8 mouse cellular contexts compared by ENCODE assay signal in genomic region chr3:126746148-126746803, GRCm38 (mm10).
DNase-seq lines count a peak whose midpoint lies in the region; ATAC-seq and TF ChIP-seq lines count a peak whose summit lies in the region.

No protein-coding gene starts in this region.

- no peaks in the 10 kb centered on the region for H3K79me2 ChIP-seq in myocyte (ENCODE audit: control insufficient read depth, insufficient read depth)

- H3K4me1 ChIP-seq in liver, embryonic 16.5 days (ENCODE audit: control insufficient read depth, low read depth, low read length): no peaks in the 10 kb centered on the region
- H3K4me1 ChIP-seq in liver, embryonic 12.5 days: no peaks in the 10 kb centered on the region

- H3K27ac ChIP-seq in liver, embryonic 16.5 days (ENCODE audit: low read length): no peak overlapping the region
- H3K27ac ChIP-seq in liver, embryonic 12.5 days: no peak overlapping the region

- H3K27me3 ChIP-seq in liver, embryonic 16.5 days (ENCODE audit: control insufficient read depth, insufficient read depth, low read depth, low read length): no peaks in the 10 kb centered on the region
- no peaks in the 10 kb centered on the region for H3K27me3 ChIP-seq in liver, embryonic 12.5 days (replicated peaks)
- H3K27me3 ChIP-seq in myocyte (ENCODE audit: control insufficient read depth, insufficient read depth, insufficient read length): no peaks in the 10 kb centered on the region

- H3K4me3 ChIP-seq in liver, embryonic 16.5 days (ENCODE audit: low read depth, low read length): no peak overlapping the region
- H3K4me3 ChIP-seq in liver, embryonic 12.5 days: no peak overlapping the region
- H3K4me3 ChIP-seq in myocyte: no peak overlapping the region

- WGBS in liver, embryonic 16.5 days (ENCODE audit: insufficient replicate concordance): 57% methylated on average over 11 of the region's 11 CpGs
- WGBS in liver, embryonic 12.5 days (ENCODE audit: insufficient replicate concordance): 67% methylated on average over 11 of the region's 11 CpGs

- no peaks in the 10 kb centered on the region for H3K9me3 ChIP-seq in liver, embryonic 16.5 days (replicated peaks; ENCODE audit: control insufficient read depth, low read length)
- no peaks in the 10 kb centered on the region for H3K9me3 ChIP-seq in liver, embryonic 12.5 days (replicated peaks)

- no peak overlapping the region for H3K9ac ChIP-seq in liver, embryonic 16.5 days (ENCODE audit: low read depth, low read length)
- no peak overlapping the region for H3K9ac ChIP-seq in liver, embryonic 12.5 days

- no peak for TF ChIP-seq POLR2A in myocyte (IDR thresholded peaks at IDR 0.05; ENCODE audit: insufficient read length, low read depth)

- no peak overlapping the region for H3K4me2 ChIP-seq in liver, embryonic 16.5 days (ENCODE audit: low read depth, low read length)
- H3K4me2 ChIP-seq in liver, embryonic 12.5 days: no peak overlapping the region
- H3K4me2 ChIP-seq in myocyte (ENCODE audit: low read depth): peak overlapping the region; percentile 21

- H3K36me3 ChIP-seq in liver, embryonic 16.5 days (ENCODE audit: control insufficient read depth, insufficient read depth): no peaks in the 10 kb centered on the region
- no peaks in the 10 kb centered on the region for H3K36me3 ChIP-seq in liver, embryonic 12.5 days
- H3K36me3 ChIP-seq in myocyte (ENCODE audit: control insufficient read depth, insufficient read depth): peaks cover 4% of the 10 kb centered on the region

- ATAC-seq in liver, embryonic 16.5 days (ENCODE audit: low read depth): peak; percentile 35; the same call in 1 of the 2 replicates
- no peak for ATAC-seq in liver, embryonic 12.5 days
- ATAC-seq in inflammation-experienced regulatory T-cells, adult 6 months: peak; percentile 39

- no peak overlapping the region for H3ac ChIP-seq in myocyte (ENCODE audit: control insufficient read depth, insufficient read length)

- DNase-seq in gastrocnemius, postnatal 25 days: peak; percentile 19
- no peak for DNase-seq in c-Kit-positive CD71-positive TER-119-positive erythroid progenitor cells, embryonic 14.5 days (ENCODE audit: low spot score)
- DNase-seq in thymus, postnatal 25 days: no peak
- no peak for DNase-seq in spleen, postnatal 4 days (ENCODE audit: low spot score in 2 of 2)

TF ChIP-seq in myocyte, 11 proteins besides CTCF, POLR2A, EP300 and RAD21:
- TF ChIP-seq MAX (IDR thresholded peaks at IDR 0.05; ENCODE audit: low read depth) (no peak), POLR2AphosphoS2 (IDR thresholded peaks at IDR 0.05; ENCODE audit: insufficient read length, low read depth) (no peak), REST (IDR thresholded peaks at IDR 0.05; ENCODE audit: insufficient read depth, insufficient read length) (no peak), MYOG (IDR thresholded peaks at IDR 0.05; ENCODE audit: control insufficient read depth in 1 of 3, insufficient read depth in 1 of 3, insufficient read length in 2 of 3, low read depth in 2 of 3) (no peak), USF1 (IDR thresholded peaks at IDR 0.05; ENCODE audit: low read depth) (no peak), SRF (IDR thresholded peaks at IDR 0.05; ENCODE audit: control insufficient read depth, insufficient read length, low read depth) (no peak), E2F4 (IDR thresholded peaks at IDR 0.05; ENCODE audit: insufficient read depth) (no peak), TCF12 (IDR thresholded peaks at IDR 0.05; ENCODE audit: insufficient read depth, poor library complexity, severe bottlenecking) (no peak), TCF3 (IDR thresholded peaks at IDR 0.05; ENCODE audit: insufficient read length, low read depth) (no peak), MYOD1 (IDR thresholded peaks at IDR 0.05; ENCODE audit: control insufficient read depth in 1 of 3, insufficient read length in 2 of 3, low read depth in 2 of 3) (no peak), CEBPB (IDR thresholded peaks at IDR 0.05; ENCODE audit: insufficient read depth, poor library complexity, severe bottlenecking) (no peak)
